Mouse (Mus musculus) gastrocnemius, adult 18-20 months (tissue): ENCODE results near the gene Enpp5. TPM values are rescaled to one million over a fixed set of nuclear protein-coding genes. Genes with fewer than 3 reads are reported as not detected.

ENCODE experiments used
- DNase-seq: peaks from one replicate; pipeline ENCODE4 v3.0.0; 2021; ENCODE audit warnings: low spot score
- long read RNA-seq, 2 experiments: library from polyadenylated mRNA; stranded (forward); transcript quantifications; one replicate each; pipeline ENCODE4 v2.0.0; 2021
- total RNA-seq, 2 experiments: library from RNA; stranded (reverse); gene quantifications; 2 replicates each; pipeline ENCODE4 v1.2.3; 2021

Enpp5 gene
- total RNA-seq = 10 to 100 TPM in 1 of 2 experiments, 1 to 10 TPM in 1; 8.9 to 10.1 TPM
- long read RNA-seq, experiment 1, partial matches to known transcripts = 10 of 17 reads
- long read RNA-seq, experiment 1, other reads (novel, unspliced or antisense) = 3 of 17 reads
- long read RNA-seq, experiment 2, partial matches to known transcripts = 9 of 15 reads
- long read RNA-seq, experiment 2, other reads (novel, unspliced or antisense) = 2 of 15 reads

- DNase-seq = peak; percentile 85
Observed at GRCm38 (mm10) chr17:44078631-44079350, at the start of gene Enpp5. Enpp5 (plus strand) TSS chr17:44078813.

- DNase-seq = no peak
Observed at GRCm38 (mm10) chr17:44029616-44030015, 49.0 kb upstream of the Enpp5 start.

- peak; percentile 20 for DNase-seq
Observed at GRCm38 (mm10) chr17:44030776-44031587, 47.6 kb upstream of the Enpp5 start.

DNA sequence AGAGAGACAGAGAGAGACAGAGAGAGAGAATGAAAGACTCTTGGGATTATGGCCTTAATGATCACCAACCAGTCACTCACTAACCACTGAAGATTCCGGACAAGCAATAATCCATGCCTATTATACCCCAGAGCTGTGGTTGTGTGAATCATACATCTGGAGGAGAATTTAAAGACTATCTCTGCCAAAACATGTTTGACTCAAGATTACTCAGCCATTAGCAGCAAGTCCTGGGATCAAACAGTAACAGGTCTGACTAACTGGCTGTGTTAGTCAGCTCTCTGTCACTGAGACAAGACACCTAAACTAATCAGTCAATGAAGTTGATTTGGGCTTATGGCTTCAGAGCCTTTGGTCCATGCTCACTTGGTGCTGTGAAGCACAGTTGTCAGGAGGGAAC is 43.6 kb upstream of the Enpp5 start:
- DNase-seq = no peak

DNA sequence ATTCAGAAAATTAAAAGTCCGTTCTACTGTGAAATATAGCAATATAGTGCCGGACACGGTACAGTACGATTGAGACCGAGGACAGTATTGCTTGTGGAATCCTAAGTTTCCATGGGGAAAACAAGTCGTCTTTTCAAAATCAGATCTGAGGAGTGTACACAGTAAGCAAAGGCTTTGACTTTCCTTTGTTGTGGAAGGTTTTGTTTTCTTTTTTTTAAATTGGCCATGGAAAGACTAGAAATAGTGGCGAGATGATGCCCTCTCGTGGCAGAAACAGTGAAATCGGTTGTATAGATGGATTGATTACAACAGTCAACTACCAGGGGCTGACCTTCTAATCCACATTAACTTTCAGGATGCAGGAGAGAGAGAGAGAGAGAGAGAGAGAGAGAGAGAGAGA is 40.0 kb upstream of the Enpp5 start:
- DNase-seq = peak; percentile 40

GRCm38 (mm10) chr17:44040449-44040848 is 38.2 kb upstream of the Enpp5 start:
- DNase-seq = no peak

- no peak for DNase-seq
Observed at GRCm38 (mm10) chr17:44042301-44042700, 36.3 kb upstream of the Enpp5 start.

DNA sequence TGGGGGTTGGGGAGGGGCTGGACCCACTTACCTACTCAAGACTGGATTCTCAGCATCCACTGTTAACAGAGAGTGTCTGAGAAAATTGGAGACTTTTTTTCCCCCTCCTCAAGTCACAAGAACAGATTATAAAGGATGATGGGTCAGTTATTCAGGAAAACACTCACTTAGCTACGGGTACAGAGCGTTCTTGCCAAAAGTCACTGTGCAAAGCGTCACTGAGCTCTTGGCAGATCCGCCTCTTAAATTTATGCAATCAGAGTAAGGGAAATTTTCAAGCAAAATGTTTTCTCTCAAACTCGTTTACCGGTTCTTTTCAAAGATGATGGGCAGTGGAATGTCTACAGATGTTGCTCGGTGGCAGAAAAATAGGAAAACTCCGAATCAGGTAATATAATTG is 35.8 kb upstream of the Enpp5 start:
- peak; percentile 38 for DNase-seq

GRCm38 (mm10) chr17:44053427-44053826 is 25.2 kb upstream of the Enpp5 start:
- no peak for DNase-seq

DNA sequence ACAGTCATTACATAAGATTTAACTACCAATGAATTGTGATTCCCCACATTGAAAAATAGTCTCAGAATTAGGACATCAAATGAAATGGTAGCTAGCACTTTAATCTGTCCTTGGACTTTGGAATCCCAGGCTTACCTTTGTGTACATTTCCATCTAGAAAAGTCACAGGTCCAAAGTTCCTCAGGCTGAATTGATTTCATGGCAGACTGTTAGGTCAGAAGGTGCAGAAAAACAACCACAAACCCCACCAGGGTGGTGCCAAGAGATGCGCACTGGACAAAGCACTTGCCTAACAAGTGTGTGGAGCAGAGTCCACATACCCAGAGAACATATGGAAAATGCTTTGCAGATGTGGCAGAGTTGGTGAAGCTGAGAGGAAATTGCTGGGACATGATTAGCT is 21.5 kb upstream of the Enpp5 start:
- DNase-seq = no peak

- no peak for DNase-seq
Observed at GRCm38 (mm10) chr17:44058145-44058544, 20.5 kb upstream of the Enpp5 start.

GRCm38 (mm10) chr17:44060781-44061180 is 17.8 kb upstream of the Enpp5 start:
- DNase-seq = no peak

- DNase-seq = no peak
Observed at GRCm38 (mm10) chr17:44061289-44061890, 17.2 kb upstream of the Enpp5 start.

GRCm38 (mm10) chr17:44068876-44069275 is 9.7 kb upstream of the Enpp5 start:
- DNase-seq = no peak

DNA sequence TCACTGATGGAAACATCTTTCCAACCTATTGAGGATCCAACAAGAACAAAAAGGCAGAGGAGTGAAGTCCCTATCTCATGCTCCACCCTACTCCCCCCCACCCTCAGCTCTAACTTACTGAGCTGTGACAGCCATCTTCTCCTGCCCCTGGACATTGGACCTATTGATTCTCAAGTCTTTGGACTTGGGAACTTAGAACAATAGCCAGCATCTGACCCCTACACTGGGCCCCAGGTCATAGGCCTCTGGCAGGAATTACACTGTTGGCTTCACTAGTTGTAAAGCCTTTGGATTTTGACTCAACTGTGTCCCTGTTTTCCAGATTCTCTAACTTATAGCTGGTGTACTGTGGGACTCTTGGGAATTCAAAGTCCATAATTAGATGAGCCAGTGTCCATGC is 6.9 kb upstream of the Enpp5 start:
- DNase-seq = no peak

DNA sequence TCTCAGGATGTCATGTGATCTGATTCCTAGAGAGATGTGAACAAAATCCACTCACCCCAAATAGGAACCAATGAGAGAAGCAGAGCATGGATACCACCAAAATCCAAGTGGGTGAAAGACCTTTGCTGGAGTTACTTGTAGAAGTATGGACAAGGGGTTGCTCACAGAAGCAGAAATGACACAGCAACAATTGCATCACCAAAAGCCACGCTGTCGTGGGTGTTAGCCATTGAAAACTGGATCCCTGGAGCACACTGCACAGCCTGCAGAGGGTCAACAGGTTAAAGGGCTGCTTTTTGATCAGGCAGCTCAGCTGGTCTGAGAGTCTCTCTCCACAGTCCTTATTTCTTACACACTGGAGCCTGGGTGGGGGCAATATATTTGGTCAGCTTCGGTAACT is 3.0 kb upstream of the Enpp5 start:
- DNase-seq = no peak

DNA sequence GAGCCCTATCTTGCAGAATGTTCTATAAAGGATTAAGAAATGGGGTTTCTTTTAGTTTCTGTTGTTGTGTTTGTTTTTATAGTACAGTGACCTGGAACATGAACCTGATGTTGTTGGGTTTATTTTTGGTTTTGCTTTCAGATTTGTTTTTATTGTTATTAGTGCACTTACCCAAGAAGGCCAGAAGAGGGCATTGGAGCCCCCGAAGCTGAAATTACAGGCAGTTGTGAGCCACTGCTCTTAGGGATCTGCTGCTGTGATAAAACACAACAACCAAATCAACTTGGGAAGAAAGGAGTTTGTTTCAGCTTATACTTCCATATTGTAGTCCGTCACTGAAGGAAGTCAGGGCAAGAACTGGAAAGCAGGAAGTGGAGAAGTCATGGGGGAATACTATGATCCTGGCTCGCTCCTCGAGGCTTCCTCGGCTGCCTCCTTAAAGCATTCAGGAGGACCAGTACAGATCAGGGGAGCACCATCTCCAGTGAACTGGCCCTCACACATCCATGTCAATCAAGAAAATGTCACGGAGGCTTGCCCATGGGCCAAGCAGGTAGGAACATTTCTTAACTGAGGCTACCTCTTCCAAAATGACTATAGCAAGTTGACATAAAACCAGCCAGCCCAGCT is 2.4 kb upstream of the Enpp5 start:
- DNase-seq = peak; percentile 57

DNA sequence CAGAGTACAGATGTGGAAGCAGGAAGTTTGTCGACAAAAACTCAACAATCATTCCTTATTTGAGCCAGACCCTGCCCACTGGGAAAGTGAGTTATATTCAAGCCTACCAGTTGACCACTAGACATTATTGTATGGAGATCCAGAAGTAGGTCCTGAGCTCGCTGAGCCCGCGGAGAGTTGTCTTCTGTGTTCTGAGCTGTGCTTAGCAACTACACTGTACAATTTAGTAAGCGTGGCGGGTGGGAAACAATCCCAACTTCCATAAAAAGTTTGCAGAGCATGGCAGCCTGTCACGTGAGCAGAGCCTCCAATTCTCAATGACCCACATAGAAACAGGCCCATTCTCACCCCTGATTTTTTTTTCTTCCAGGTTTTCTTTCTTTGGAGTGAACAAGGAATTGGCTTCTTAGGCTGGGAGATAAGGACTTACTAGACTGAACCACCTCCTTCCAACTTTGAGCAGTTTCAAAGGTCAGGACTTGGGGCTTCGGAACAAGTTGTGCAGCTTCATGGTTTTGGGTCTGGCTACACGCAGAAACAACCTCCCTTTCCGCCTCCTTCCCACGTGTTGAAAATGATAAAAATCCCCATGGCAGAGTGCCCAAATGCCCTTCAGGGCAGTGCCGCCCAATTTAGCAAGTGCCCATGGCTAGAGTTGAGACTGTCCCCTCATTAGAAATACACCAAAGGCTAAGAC is 1.3 kb upstream of the Enpp5 start:
- no peak for DNase-seq

GRCm38 (mm10) chr17:44077843-44078160 is 811 bp upstream of the Enpp5 start:
- no peak for DNase-seq

DNA sequence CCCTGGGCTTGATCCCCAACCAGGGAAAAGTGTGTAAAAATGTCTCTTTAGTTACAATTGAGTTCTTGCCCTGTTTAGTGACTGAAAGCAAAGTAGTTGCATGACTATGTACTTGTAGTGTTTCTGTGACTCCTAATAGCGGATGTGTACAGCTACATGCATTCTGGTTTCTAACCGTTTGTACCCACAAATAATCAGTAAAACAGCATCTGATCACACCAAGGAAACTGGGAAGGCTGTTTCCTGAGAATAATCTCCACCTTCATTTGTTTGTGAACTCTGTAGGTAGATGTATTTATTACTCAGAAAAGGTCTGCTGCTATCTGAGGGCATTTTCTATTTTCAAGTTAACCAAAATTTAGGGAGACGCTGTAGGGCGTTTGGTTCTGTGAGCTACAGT is 4.5 kb downstream of the Enpp5 start:
- no peak for DNase-seq

- DNase-seq = no peak
Observed at GRCm38 (mm10) chr17:44088226-44088625, 9.6 kb downstream of the Enpp5 start.
